8 mouse cellular contexts compared by ENCODE assay signal in the genomic region with DNA sequence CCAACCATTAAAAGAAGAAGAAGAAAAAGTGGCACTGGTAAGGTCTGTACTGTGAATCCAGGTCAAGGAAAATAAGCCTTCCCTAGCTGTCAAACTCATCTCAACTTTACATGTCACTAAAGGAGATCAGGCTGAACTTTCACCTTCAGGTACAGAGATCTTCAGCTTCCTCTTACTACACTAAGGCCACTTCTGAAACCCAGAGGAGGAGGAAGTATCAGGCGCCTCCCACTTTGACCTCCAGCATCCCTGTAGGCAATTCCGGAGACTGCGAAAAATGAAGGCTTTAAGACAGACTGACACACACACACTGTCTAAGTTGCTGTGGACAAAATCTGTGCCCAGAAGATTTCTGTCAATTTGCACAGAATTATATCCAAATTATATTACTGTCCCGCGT. TPM values are rescaled to one million over a fixed set of nuclear protein-coding genes. Genes with fewer than 3 reads are reported as not detected.
A peak's percentile ranks its signal among the peaks of the same experiment; 100 is the strongest.
DNase-seq lines count a peak whose midpoint lies in the region; ATAC-seq lines count a peak whose summit lies in the region.

No protein-coding gene starts in this region.

- intact Hi-C loops in left cerebral cortex, postnatal 4 days (cut with DNase I) = no loop called here

- 1% methylated on average over 5 of the region's 5 CpGs for WGBS in heart, embryonic 14.5 days
- 2% methylated on average over 5 of the region's 5 CpGs for WGBS in macrophage (ENCODE audit: missing documents)
- 2% methylated on average over 5 of the region's 5 CpGs for WGBS in stomach, embryonic 14.5 days

- peaks cover 0 to 19% of the 10 kb centered on the region in 2 experiments; a peak in 2 of 4 replicates for H3K4me1 ChIP-seq in heart, embryonic 14.5 days (ENCODE audit: control insufficient read depth in 2 of 2, insufficient read depth in 2 of 2, low read length in 2 of 2)
- H3K4me1 ChIP-seq in stomach, embryonic 14.5 days (ENCODE audit: control insufficient read depth, insufficient read depth, low read length) = 0 out of 2 replicates have a peak, but pooled peaks cover 10% of the 10 kb centered on the region

- no peak for ATAC-seq in heart, embryonic 14.5 days (ENCODE audit: insufficient number of reproducible peaks, insufficient read depth, low FRiP score, low read depth)
- ATAC-seq in stomach, embryonic 14.5 days (ENCODE audit: insufficient number of reproducible peaks, insufficient read depth, low FRiP score, low read depth) = 0 out of 2 replicates have a peak, but pooled peaks have one; percentile 16

- H3K27me3 ChIP-seq in heart, embryonic 14.5 days (ENCODE audit: control insufficient read depth, insufficient read depth, low read length) = no peaks in the 10 kb centered on the region
- no peaks in the 10 kb centered on the region for H3K27me3 ChIP-seq in stomach, embryonic 14.5 days (ENCODE audit: control insufficient read depth, insufficient read depth, low read length)

- H3K9ac ChIP-seq in heart, embryonic 14.5 days (ENCODE audit: low read length) = peak overlapping the region; percentile 95
- peak overlapping the region; percentile 91 for H3K9ac ChIP-seq in stomach, embryonic 14.5 days (replicated peaks; ENCODE audit: low read depth, low read length)

- H3K9me3 ChIP-seq in heart, embryonic 14.5 days (ENCODE audit: control insufficient read depth, low read length) = no peaks in the 10 kb centered on the region
- H3K9me3 ChIP-seq in stomach, embryonic 14.5 days (ENCODE audit: control insufficient read depth, low read depth, low read length) = no peaks in the 10 kb centered on the region

- DNase-seq in MN1 (ENCODE audit: low spot score) = peak; percentile 22
- DNase-seq in embryo, embryonic 10.5 days (ENCODE audit: low spot score) = peak; percentile 42
- DNase-seq in kidney, postnatal 10 days = peak; percentile 40
- DNase-seq in layer of hippocampus, adult 9-10 months (ENCODE audit: low spot score) = no peak
- DNase-seq in left cerebral cortex, postnatal 4 days = no peak

- H3K4me3 ChIP-seq in heart, embryonic 14.5 days (ENCODE audit: control insufficient read depth in 1 of 2, insufficient read depth in 1 of 2, low read depth in 1 of 2, low read length in 2 of 2) = peak overlapping the region; percentile 91 to 92
- H3K4me3 ChIP-seq in macrophage (ENCODE audit: inconsistent target) = peak overlapping the region; percentile 78
- peak overlapping the region; percentile 89 for H3K4me3 ChIP-seq in stomach, embryonic 14.5 days (ENCODE audit: low read depth, low read length)

- peak overlapping the region; percentile 89 for H3K4me2 ChIP-seq in heart, embryonic 14.5 days (ENCODE audit: low read length)
- peak overlapping the region; percentile 71 for H3K4me2 ChIP-seq in stomach, embryonic 14.5 days (replicated peaks; ENCODE audit: low read depth, low read length)

- peaks cover 54% of the 10 kb centered on the region for H3K79me2 ChIP-seq in macrophage (ENCODE audit: inconsistent target)

- no peaks in the 10 kb centered on the region for H3K36me3 ChIP-seq in heart, embryonic 14.5 days (ENCODE audit: control insufficient read depth, insufficient read depth, low read length)
- no peaks in the 10 kb centered on the region for H3K36me3 ChIP-seq in macrophage (ENCODE audit: inconsistent target)
- no peaks in the 10 kb centered on the region for H3K36me3 ChIP-seq in stomach, embryonic 14.5 days (ENCODE audit: control insufficient read depth, insufficient read depth, low read length)

- peak overlapping the region; percentile 89 to 91 for H3K27ac ChIP-seq in heart, embryonic 14.5 days (replicated peaks in 1 of 2; ENCODE audit: control insufficient read depth in 1 of 2, insufficient read depth in 1 of 2, low read depth in 2 of 2, low read length in 2 of 2)
- peak overlapping the region; percentile 47 for H3K27ac ChIP-seq in macrophage
- H3K27ac ChIP-seq in stomach, embryonic 14.5 days (ENCODE audit: low read length) = peak overlapping the region; percentile 92

RNA-seq across cellular contexts. Expression of gene Mfsd14b, which starts 0.8 kb away (rescaled TPM):
- polyA plus RNA-seq in heart, embryonic 14.5 days (2014; fragmentation: Nextera tagmentation; extraction: Ambion mirVana) = 37.6 and 39.9 TPM in 2 replicates
- 10 to 100 TPM; 35.7 to 99.6 (median 53.9) TPM for total RNA-seq in macrophage (2018; cell fraction: chromatin; rRNA removed)
- 10 to 100 TPM; 47.9 to 66.4 (median 55.3) TPM for total RNA-seq in macrophage (2018; cell fraction: cytosol; rRNA removed)
- total RNA-seq in macrophage (2018; cell fraction: nucleus; rRNA removed) = 100 to 1,000 TPM in 6 of 26 experiments, 10 to 100 TPM in 20; 46.4 to 123 (median 76.8) TPM
- polyA plus RNA-seq in macrophage (2018) = 44.9 to 54.6 TPM (median 47.6 TPM) in 3 replicates
- 56.2 and 62.3 TPM in 2 replicates for polyA plus RNA-seq in stomach, embryonic 14.5 days (2014; fragmentation: Nextera tagmentation; extraction: Ambion mirVana)
- total RNA-seq in left cerebral cortex, postnatal 4 days (2021) = 10 to 100 TPM; 27.3 to 29.6 TPM

RNA-seq across cellular contexts. Expression of gene Olfr465-ps1, which starts 25.9 kb away (rescaled TPM):
- polyA plus RNA-seq in heart, embryonic 14.5 days (2014; fragmentation: Nextera tagmentation; extraction: Ambion mirVana) = not detected in 2 replicates
- not detected for total RNA-seq in macrophage (2018; cell fraction: chromatin; rRNA removed)
- total RNA-seq in macrophage (2018; cell fraction: cytosol; rRNA removed) = not detected
- not detected for total RNA-seq in macrophage (2018; cell fraction: nucleus; rRNA removed)
- not detected in 3 replicates for polyA plus RNA-seq in macrophage (2018)
- polyA plus RNA-seq in stomach, embryonic 14.5 days (2014; fragmentation: Nextera tagmentation; extraction: Ambion mirVana) = not detected in 2 replicates
- not detected for total RNA-seq in left cerebral cortex, postnatal 4 days (2021)

RNA-seq across cellular contexts. Expression of gene Olfr466, which starts 38.1 kb away (rescaled TPM):
- not detected in 2 replicates for polyA plus RNA-seq in heart, embryonic 14.5 days (2014; fragmentation: Nextera tagmentation; extraction: Ambion mirVana)
- not detected for total RNA-seq in macrophage (2018; cell fraction: chromatin; rRNA removed)
- total RNA-seq in macrophage (2018; cell fraction: cytosol; rRNA removed) = not detected
- total RNA-seq in macrophage (2018; cell fraction: nucleus; rRNA removed) = not detected
- not detected in 3 replicates for polyA plus RNA-seq in macrophage (2018)
- not detected in 2 replicates for polyA plus RNA-seq in stomach, embryonic 14.5 days (2014; fragmentation: Nextera tagmentation; extraction: Ambion mirVana)
- not detected for total RNA-seq in left cerebral cortex, postnatal 4 days (2021)

RNA-seq across cellular contexts. Expression of gene Prss47, which starts 59.4 kb away (rescaled TPM):
- not detected in 2 replicates for polyA plus RNA-seq in heart, embryonic 14.5 days (2014; fragmentation: Nextera tagmentation; extraction: Ambion mirVana)
- total RNA-seq in macrophage (2018; cell fraction: chromatin; rRNA removed) = not detected
- total RNA-seq in macrophage (2018; cell fraction: cytosol; rRNA removed) = not detected
- total RNA-seq in macrophage (2018; cell fraction: nucleus; rRNA removed) = not detected
- not detected in 3 replicates for polyA plus RNA-seq in macrophage (2018)
- not detected in 2 replicates for polyA plus RNA-seq in stomach, embryonic 14.5 days (2014; fragmentation: Nextera tagmentation; extraction: Ambion mirVana)
- not detected for total RNA-seq in left cerebral cortex, postnatal 4 days (2021)

Comparison
In these comparisons a context has a peak if more than half of its experiments do, and no peak if none do; other contexts are left out.
1. DNase-seq: peak in MN1 (single experiment), embryo, embryonic 10.5 days (single experiment) and kidney, postnatal 10 days (single experiment); none in layer of hippocampus, adult 9-10 months (single experiment) and left cerebral cortex, postnatal 4 days (single experiment).
2. Peak in every context shown above with its lines, with median percentiles within 50 percentile points of each other: H3K27ac ChIP-seq and H3K4me3 ChIP-seq.